Mouse (Mus musculus) CH12F3 (cell line): ENCODE measurements around the gene Hrh3.

ENCODE experiments used
- in situ Hi-C: fragments of 300-500 bp; cut with MboI; formaldehyde crosslinking; loops from 2 replicates; pipeline ENCODE4 v1.14.3; 2020; ENCODE audit warnings: low sequenced_read_pairs

Hrh3 gene

GRCm38 (mm10) chr2:180107081-180107480, 2.8 kb upstream of the Hrh3 start:
- in situ Hi-C loops, result no loop called here

- in situ Hi-C loops, result no loop called here
Observed at GRCm38 (mm10) chr2:180105441-180106190, 1.3 kb upstream of the Hrh3 start.

GRCm38 (mm10) chr2:180104659-180105377, 530 bp upstream of the Hrh3 start:
- in situ Hi-C loops, result no loop called here

GRCm38 (mm10) chr2:180103151-180103977, 924 bp downstream of the Hrh3 start:
- in situ Hi-C loops, result no loop called here

- in situ Hi-C loops, result no loop called here
Observed at GRCm38 (mm10) chr2:180099529-180099928, 4.8 kb downstream of the Hrh3 start.

- in situ Hi-C loops, result no loop called here
Observed at GRCm38 (mm10) chr2:180098167-180098566, 6.1 kb downstream of the Hrh3 start.

GRCm38 (mm10) chr2:180097585-180097984, 6.7 kb downstream of the Hrh3 start:
- in situ Hi-C loops, result no loop called here

GRCm38 (mm10) chr2:180095711-180096110, 8.6 kb downstream of the Hrh3 start:
- in situ Hi-C loops, result no loop called here

- in situ Hi-C loops, result no loop called here
Observed at GRCm38 (mm10) chr2:180090285-180090684, 14.0 kb downstream of the Hrh3 start.

- in situ Hi-C loops, result no loop called here
Observed at GRCm38 (mm10) chr2:180087472-180087871, 16.8 kb downstream of the Hrh3 start.

GRCm38 (mm10) chr2:180086637-180087027, 17.7 kb downstream of the Hrh3 start:
- in situ Hi-C loops, result no loop called here

- in situ Hi-C loops, result no loop called here
Observed at GRCm38 (mm10) chr2:180085926-180086636, 18.2 kb downstream of the Hrh3 start.

- in situ Hi-C loops, result no loop called here
Observed at GRCm38 (mm10) chr2:180084565-180084964, 19.7 kb downstream of the Hrh3 start.

- in situ Hi-C loops, result no loop called here
Observed at GRCm38 (mm10) chr2:180083063-180083462, 21.2 kb downstream of the Hrh3 start.

GRCm38 (mm10) chr2:180080680-180081079, 23.6 kb downstream of the Hrh3 start:
- in situ Hi-C loops, result no loop called here

- in situ Hi-C loops, result no loop called here
Observed at GRCm38 (mm10) chr2:180077622-180078021, 26.7 kb downstream of the Hrh3 start.

GRCm38 (mm10) chr2:180072886-180073285, 31.4 kb downstream of the Hrh3 start:
- in situ Hi-C loops, result no loop called here

GRCm38 (mm10) chr2:180071671-180072070, 32.6 kb downstream of the Hrh3 start:
- in situ Hi-C loops, result no loop called here

GRCm38 (mm10) chr2:180070481-180071453, 33.5 kb downstream of the Hrh3 start, which contains the start of gene Mtg2:
TSS of gene Mtg2 (plus strand) at chr2:180070588.
- in situ Hi-C loops, result no loop called here
